Comparison of ENCODE assay signal across 9 mouse cellular contexts in the genomic region with DNA sequence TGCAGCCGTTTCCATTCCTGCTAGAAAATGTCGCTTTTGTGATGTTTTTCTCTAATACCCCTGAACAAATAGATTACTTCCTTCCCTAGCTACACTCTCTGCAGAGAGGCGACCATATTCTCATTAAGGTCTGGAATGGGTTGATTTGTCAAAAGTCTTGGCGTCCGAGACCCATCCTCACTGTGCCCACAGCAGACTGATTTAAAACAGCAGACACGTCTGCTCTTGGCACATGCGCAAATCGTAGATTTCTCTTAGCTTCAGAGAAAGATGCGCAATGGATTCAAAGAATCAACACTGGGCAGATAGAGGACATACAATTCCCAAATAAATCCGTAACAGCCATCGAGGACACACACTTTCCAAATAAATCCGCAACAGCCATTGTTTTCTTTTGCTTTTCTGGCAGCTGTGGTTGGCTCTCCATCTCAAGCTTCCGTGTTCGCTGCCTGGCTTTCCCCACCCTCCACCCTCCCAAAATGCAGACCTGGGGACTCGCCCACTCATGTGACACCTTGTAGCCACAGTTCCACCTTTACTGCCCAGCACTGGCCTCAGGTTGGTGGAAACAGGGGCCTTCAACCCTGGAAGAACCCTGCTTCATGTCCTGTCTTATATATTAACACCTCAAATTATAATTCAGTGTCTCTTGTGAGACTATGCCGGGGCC. TPM values are rescaled to one million over a fixed set of nuclear protein-coding genes. Genes with fewer than 3 reads are reported as not detected.
A peak's percentile ranks its signal among the peaks of the same experiment; 100 is the strongest.
DNase-seq lines count a peak whose midpoint lies in the region; ATAC-seq and TF ChIP-seq lines count a peak whose summit lies in the region.
"Had no signal": no experiment of that assay in that cellular context is flagged by ENCODE, and none has a peak within 500 bp of the region (broad histone marks: within the 10 kb centered on the region; RNA-seq: fewer than 3 reads in every experiment).

No protein-coding gene starts in this region.

- H3K4me2 ChIP-seq in lung, embryonic 14.5 days = no peak overlapping the region; the same call in 1 of the 2 replicates

- H3K9ac ChIP-seq in lung, embryonic 14.5 days = no peak overlapping the region

- no peaks in the 10 kb centered on the region for H3K36me3 ChIP-seq in lung, embryonic 14.5 days (ENCODE audit: insufficient read depth)

- ATAC-seq in frontal cortex, adult (ENCODE audit: low TSS enrichment) = peak; percentile 72
- no peak for ATAC-seq in lung, embryonic 14.5 days (ENCODE audit: insufficient read depth)
- no peak for ATAC-seq in megakaryocyte, adult 5-6 weeks (ENCODE audit: poor library complexity, severe bottlenecking)

- H3K27ac ChIP-seq in lung, embryonic 14.5 days (ENCODE audit: low read depth) = 0 out of 2 replicates have a peak overlapping the region, but pooled peaks have one; percentile 24
- H3K27ac ChIP-seq in layer of hippocampus, adult 2 months = peak overlapping the region; percentile 90

- H3K4me3 ChIP-seq in lung, embryonic 14.5 days (ENCODE audit: low read depth, low read length) = no peak overlapping the region
- H3K4me3 ChIP-seq in layer of hippocampus, adult 2 months = peak overlapping the region; percentile 51

- H3K4me1 ChIP-seq in lung, embryonic 14.5 days (ENCODE audit: insufficient read depth) = peaks cover 14% of the 10 kb centered on the region

- no peaks in the 10 kb centered on the region for H3K9me3 ChIP-seq in lung, embryonic 14.5 days (ENCODE audit: low read depth, low read length)

- WGBS in lung, embryonic 14.5 days = 74% methylated on average over 16 of the region's 16 CpGs

- TF ChIP-seq CTCF in lung, embryonic 14.5 days (IDR thresholded peaks at IDR 0.05; ENCODE audit: low read depth) = no peak
- no peak for TF ChIP-seq CTCF in layer of hippocampus, adult 2 months (conservative IDR thresholded peaks at IDR 0.05)

- DNase-seq in frontal cortex, postnatal 25 days (ENCODE audit: low spot score in 2 of 2) = no peak
- no peak for DNase-seq in lung, embryonic 14.5 days
- no peak for DNase-seq in lung, postnatal 36 days
- DNase-seq in layer of hippocampus, adult 2 months (ENCODE audit: low spot score in 2 of 2) = peak in 1 of 2 experiments; percentile 33
- peak; percentile 41 to 60 for DNase-seq in right cerebral cortex, adult 2 months (ENCODE audit: low spot score in 2 of 2)
- DNase-seq in urinary bladder, postnatal 14 days (ENCODE audit: low spot score) = no peak
- DNase-seq: adrenal gland, adult 2 months had no signal

- no peaks in the 10 kb centered on the region for H3K27me3 ChIP-seq in lung, embryonic 14.5 days (ENCODE audit: insufficient read depth, low read length)

RNA-seq across cellular contexts. Expression of a gene that starts 42.2 kb away (rescaled TPM):
- 32.6 and 36.6 TPM in 2 replicates for polyA plus RNA-seq in lung, embryonic 14.5 days (2014; fragmentation: Nextera tagmentation; extraction: Ambion mirVana)
- 100 to 1,000 TPM in 1 of 2 experiments, 10 to 100 TPM in 1; 97.7 to 103 TPM for total RNA-seq in layer of hippocampus, adult 2 months (2021)
- total RNA-seq in megakaryocyte, adult 5-6 weeks (2015) = 27.2 and 31.3 TPM in 2 replicates
- 43.9 and 48.3 TPM in 2 replicates for total RNA-seq in megakaryocyte, adult 5-6 weeks (2017)

Comparison
In these comparisons a context has a peak if more than half of its experiments do, and no peak if none do; other contexts are left out.
1. DNase-seq: peak in right cerebral cortex, adult 2 months (2 of 2); none in frontal cortex, postnatal 25 days (0 of 2), lung, embryonic 14.5 days (single experiment), lung, postnatal 36 days (single experiment) and urinary bladder, postnatal 14 days (single experiment).